Mouse (Mus musculus): ENCODE measurements around the gene Rabac1. TPM values are rescaled to one million over a fixed set of nuclear protein-coding genes. Genes with fewer than 3 reads are reported as not detected.

Gene Rabac1
- total and polyA plus RNA-seq, 3 experiments = 11.7 to 79.9 (median 36.3) TPM

DNA sequence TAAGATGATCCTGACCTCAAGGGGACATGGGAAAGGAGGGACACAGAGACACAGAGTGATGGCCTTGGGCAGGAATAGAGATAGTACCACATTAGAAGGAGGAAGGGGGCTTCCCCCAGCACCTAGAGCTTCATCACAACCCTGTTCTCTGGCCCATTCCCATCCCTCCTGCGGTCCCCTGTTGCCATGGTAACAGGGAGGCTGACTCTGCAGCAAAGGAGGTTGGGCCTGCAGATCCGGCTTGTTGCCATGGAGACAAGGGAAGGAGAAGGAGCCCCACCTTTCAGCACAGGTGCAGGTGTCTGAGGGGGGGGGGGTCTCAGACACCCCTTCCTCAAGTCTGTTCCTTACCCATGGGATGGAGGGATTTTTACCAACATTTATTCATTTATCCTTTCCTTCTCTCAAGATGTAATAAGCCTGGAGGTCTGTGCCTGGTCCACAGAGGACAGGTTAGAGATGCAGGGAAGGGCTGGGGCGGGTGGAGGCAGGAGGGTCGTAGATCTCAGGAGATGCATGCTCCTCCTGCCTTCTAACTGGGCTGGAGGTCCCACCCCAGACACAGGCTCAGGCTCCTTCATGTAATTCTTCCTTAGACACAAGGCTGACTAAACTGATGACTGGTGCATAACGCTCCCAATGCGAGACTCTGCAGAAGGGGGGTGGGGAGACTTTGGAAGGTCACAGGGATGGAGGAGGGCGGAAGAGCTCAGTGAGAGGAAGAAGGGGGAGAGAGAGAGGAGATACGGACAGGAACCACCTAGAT, 35.2 kb upstream of the Rabac1 start:
- ATAC-seq (ENCODE audit: extremely low read depth, insufficient number of reproducible peaks, low FRiP score, poor library complexity, severe bottlenecking) = no peak
- Histone ChIP-seq H3K36me3 (replicated peaks) (peaks cover 36% of the 10 kb centered on the region), H3K4me3 (ENCODE audit: low read depth, low read length) (no peak overlapping the region), H3K4me1 (ENCODE audit: insufficient read depth, low read depth, low read length) (peaks cover 4% of the 10 kb centered on the region; the same call in 1 of the 2 replicates), H3K9me3 (replicated peaks) (peaks cover 10% of the 10 kb centered on the region), H3K27me3 (ENCODE audit: insufficient read depth, low read length) (peaks cover 11% of the 10 kb centered on the region; the same call in 1 of the 2 replicates)
- TF ChIP-seq GATA2 (IDR thresholded peaks at IDR 0.05; ENCODE audit: borderline replicate concordance, low read depth, low read length) (no peak), GATA1 (IDR thresholded peaks at IDR 0.05; ENCODE audit: borderline replicate concordance, low read length) (no peak), POLR2AphosphoS5 (IDR thresholded peaks at IDR 0.05; ENCODE audit: insufficient replicate concordance, low read depth, low read length) (no peak)
- no peak for DNase-seq (ENCODE audit: low spot score)

DNA sequence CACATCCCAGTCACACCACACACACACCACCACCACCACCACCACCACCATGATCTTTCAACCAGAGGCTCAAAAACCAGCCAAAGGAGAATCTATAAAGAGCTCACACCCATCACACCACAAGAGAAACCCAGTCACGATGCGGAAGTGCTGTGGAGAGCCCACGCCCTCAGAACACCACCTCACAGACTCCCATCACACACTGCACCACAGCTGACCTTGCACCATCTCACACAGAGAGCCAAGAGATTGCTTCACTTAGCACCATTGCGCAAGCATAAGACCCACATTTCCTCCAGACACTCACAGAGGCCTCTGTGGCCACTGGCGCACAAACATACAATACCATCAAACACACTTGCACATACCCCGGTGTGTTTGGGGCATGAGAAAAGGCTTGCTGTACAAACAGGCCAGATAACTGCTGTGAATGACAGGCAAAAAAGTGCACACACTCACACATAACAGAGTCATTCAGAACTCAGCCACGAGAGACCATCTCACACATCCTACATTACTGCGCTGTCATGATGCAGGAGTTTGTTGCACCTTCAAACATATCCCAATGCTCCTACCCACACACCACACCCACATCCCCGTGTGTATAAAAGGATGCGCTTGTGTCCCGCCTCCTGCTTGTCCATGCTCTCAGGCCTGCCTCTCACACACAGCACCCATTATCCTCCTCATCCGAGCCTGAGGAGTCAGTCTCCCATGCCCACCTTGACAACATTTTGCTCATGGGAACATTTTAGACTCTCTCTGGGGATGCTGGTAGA, 34.2 kb upstream of the Rabac1 start:
- Histone ChIP-seq H3K9me3 (replicated peaks) (peaks cover 10% of the 10 kb centered on the region), H3K36me3 (replicated peaks) (peaks cover 26% of the 10 kb centered on the region), H3K4me1 (ENCODE audit: insufficient read depth, low read depth, low read length) (peaks cover 4% of the 10 kb centered on the region; the same call in 1 of the 2 replicates), H3K27me3 (ENCODE audit: insufficient read depth, low read length) (peaks cover 11% of the 10 kb centered on the region; the same call in 1 of the 2 replicates), H3K4me3 (ENCODE audit: low read depth, low read length) (no peak overlapping the region)
- ATAC-seq (ENCODE audit: extremely low read depth, insufficient number of reproducible peaks, low FRiP score, poor library complexity, severe bottlenecking) (no peak), DNase-seq (ENCODE audit: low spot score) (no peak)
- no peak for TF ChIP-seq CTCF (IDR thresholded peaks at IDR 0.05; ENCODE audit: low read depth, low read length)
- TF ChIP-seq GATA2 (IDR thresholded peaks at IDR 0.05; ENCODE audit: borderline replicate concordance, low read depth, low read length) = no peak
- no peak for TF ChIP-seq POLR2AphosphoS5 (IDR thresholded peaks at IDR 0.05; ENCODE audit: insufficient replicate concordance, low read depth, low read length)
- no peak for TF ChIP-seq TAL1 (conservative IDR thresholded peaks at IDR 0.05; ENCODE audit: low read depth, low read length)
- TF ChIP-seq GATA1 (IDR thresholded peaks at IDR 0.05; ENCODE audit: borderline replicate concordance, low read length) = no peak

DNA sequence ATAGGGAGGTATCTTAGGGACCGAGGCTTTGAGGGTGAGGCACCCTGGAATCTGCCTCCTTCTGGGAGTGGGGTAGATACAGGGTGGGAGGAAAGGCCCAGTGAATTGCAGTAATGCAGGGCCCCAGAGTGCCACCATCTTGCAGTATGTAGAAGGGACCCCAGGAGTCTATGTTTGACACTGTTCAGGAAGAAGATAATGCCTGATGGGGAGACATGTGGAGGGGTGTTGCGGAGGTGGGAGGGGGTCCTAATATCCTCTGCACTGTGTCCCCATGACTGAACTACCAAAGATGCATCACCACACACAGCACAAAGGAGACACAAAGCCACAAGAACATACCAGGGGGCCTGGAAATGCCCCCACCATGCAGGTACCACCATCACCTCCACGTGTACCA, 33.6 kb upstream of the Rabac1 start:
- TF ChIP-seq GATA1 (IDR thresholded peaks at IDR 0.05; ENCODE audit: borderline replicate concordance, low read length) (no peak), POLR2AphosphoS5 (IDR thresholded peaks at IDR 0.05; ENCODE audit: insufficient replicate concordance, low read depth, low read length) (no peak), GATA2 (IDR thresholded peaks at IDR 0.05; ENCODE audit: borderline replicate concordance, low read depth, low read length) (no peak), CTCF (IDR thresholded peaks at IDR 0.05; ENCODE audit: low read depth, low read length) (no peak), TAL1 (conservative IDR thresholded peaks at IDR 0.05; ENCODE audit: low read depth, low read length) (no peak)
- DNase-seq (ENCODE audit: low spot score) = no peak
- peaks cover 11% of the 10 kb centered on the region; the same call in 1 of the 2 replicates for H3K27me3 ChIP-seq (ENCODE audit: insufficient read depth, low read length)
- no peak overlapping the region for H3K4me3 ChIP-seq (ENCODE audit: low read depth, low read length)
- H3K36me3 ChIP-seq (replicated peaks) = peaks cover 20% of the 10 kb centered on the region
- peaks cover 4% of the 10 kb centered on the region; the same call in 1 of the 2 replicates for H3K4me1 ChIP-seq (ENCODE audit: insufficient read depth, low read depth, low read length)
- ATAC-seq (ENCODE audit: extremely low read depth, insufficient number of reproducible peaks, low FRiP score, poor library complexity, severe bottlenecking) = no peak
- peaks cover 10% of the 10 kb centered on the region for H3K9me3 ChIP-seq (replicated peaks)

DNA sequence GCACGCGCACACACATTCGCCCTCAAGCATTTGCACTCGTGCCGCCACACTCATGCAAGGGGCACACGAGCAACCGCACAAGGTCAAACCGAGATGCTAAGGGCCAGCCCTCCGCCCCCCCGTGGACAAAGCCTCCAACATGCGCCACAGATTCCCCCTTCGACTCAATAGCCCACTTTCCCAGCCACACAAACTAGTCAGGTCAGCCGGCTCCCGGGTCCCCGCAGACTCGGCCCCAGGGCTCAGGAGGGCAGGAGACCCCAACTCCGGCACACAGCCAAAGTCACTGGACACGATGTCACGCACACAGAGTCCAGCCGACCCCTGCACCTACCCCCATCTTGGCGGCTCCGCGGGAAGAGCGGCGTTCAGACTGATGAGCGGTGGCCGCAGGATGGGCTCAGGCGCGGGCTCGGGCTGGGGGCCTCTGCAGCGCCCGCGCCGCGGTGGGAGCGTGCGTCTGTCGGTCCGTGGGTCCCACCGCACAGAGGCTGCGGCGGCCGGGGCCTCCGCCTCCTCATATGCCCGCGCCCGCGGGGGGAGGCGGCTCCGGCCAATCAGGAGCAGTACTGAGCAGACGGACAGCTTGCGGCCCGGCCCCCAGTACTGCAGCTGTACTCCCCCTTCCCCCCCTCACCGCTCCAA, 33.0 kb upstream of the Rabac1 start, which contains the start of gene Atp1a3:
Atp1a3 (minus strand) TSS at position 538 of the 645 bp plus-strand sequence.
- Histone ChIP-seq H3K4me1 (ENCODE audit: insufficient read depth, low read depth, low read length) (peaks cover 4% of the 10 kb centered on the region; the same call in 1 of the 2 replicates), H3K27me3 (ENCODE audit: insufficient read depth, low read length) (peaks cover 11% of the 10 kb centered on the region; the same call in 1 of the 2 replicates), H3K36me3 (replicated peaks) (peaks cover 13% of the 10 kb centered on the region), H3K9me3 (replicated peaks) (peaks cover 6% of the 10 kb centered on the region), H3K4me3 (ENCODE audit: low read depth, low read length) (no peak within 1 kb of the TSS)
- TF ChIP-seq GATA1 (IDR thresholded peaks at IDR 0.05; ENCODE audit: borderline replicate concordance, low read length) (no peak), GATA2 (IDR thresholded peaks at IDR 0.05; ENCODE audit: borderline replicate concordance, low read depth, low read length) (no peak), CTCF (IDR thresholded peaks at IDR 0.05; ENCODE audit: low read depth, low read length) (no peak), POLR2AphosphoS5 (IDR thresholded peaks at IDR 0.05; ENCODE audit: insufficient replicate concordance, low read depth, low read length) (no peak), TAL1 (conservative IDR thresholded peaks at IDR 0.05; ENCODE audit: low read depth, low read length) (no peak)
- ATAC-seq (ENCODE audit: extremely low read depth, insufficient number of reproducible peaks, low FRiP score, poor library complexity, severe bottlenecking) = no peak
- no peak for DNase-seq (ENCODE audit: low spot score)

DNA sequence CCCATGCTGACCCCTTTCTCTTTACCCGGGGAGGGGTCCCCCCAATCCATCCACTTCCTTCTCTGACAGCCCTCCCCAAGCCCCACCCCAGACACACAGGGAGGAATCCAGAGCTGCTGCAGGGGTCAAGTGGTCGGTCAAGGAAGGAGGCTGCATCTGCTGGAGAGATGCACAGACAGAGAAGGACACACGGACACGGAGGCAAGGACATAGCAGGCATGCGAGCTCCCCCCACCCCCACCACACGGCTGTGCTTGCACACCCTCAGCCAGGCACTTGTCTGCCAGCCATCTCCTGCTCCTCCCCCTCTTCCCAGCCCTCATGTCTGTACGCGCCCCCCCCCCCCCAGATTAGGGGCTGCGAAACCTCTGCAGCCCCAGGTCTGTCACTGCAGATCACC, 32.3 kb upstream of the Rabac1 start:
- Histone ChIP-seq H3K27me3 (ENCODE audit: insufficient read depth, low read length) (peaks cover 11% of the 10 kb centered on the region; the same call in 1 of the 2 replicates), H3K4me3 (ENCODE audit: low read depth, low read length) (no peak overlapping the region)

More for the DNA sequence above, 32.3 kb upstream of the Rabac1 start:
- TF ChIP-seq POLR2AphosphoS5 (IDR thresholded peaks at IDR 0.05; ENCODE audit: insufficient replicate concordance, low read depth, low read length) = no peak
- no peaks in the 10 kb centered on the region for H3K9me3 ChIP-seq (replicated peaks)
- DNase-seq (ENCODE audit: low spot score) (no peak), ATAC-seq (ENCODE audit: extremely low read depth, insufficient number of reproducible peaks, low FRiP score, poor library complexity, severe bottlenecking) (no peak)
- peaks cover 6% of the 10 kb centered on the region for H3K36me3 ChIP-seq (replicated peaks)
- H3K4me1 ChIP-seq (ENCODE audit: insufficient read depth, low read depth, low read length) = peaks cover 4% of the 10 kb centered on the region; the same call in 1 of the 2 replicates
